Mouse (Mus musculus) heart, embryonic 16.5 days (tissue): ENCODE results near the gene Uhrf1. TPM values are rescaled to one million over a fixed set of nuclear protein-coding genes. Genes with fewer than 3 reads are reported as not detected.
A peak's percentile ranks its signal among the peaks of the same experiment; 100 is the strongest.

ENCODE experiments used
- ATAC-seq: fragments of 200-750 bp; cut with Nextera tagmentation; replicated peaks from 2 replicates; pipeline ENCODE4 v1.8.0; 2017; ENCODE audit warnings: moderate number of reproducible peaks; ENCODE audit not compliant: insufficient read depth, low FRiP score; ENCODE audit errors: extremely low read depth
- H3K27ac ChIP-seq: fragments of 300-500 bp; sonication (generic); 2 replicates; pipeline ENCODE4 v1.5.1; 2014; ENCODE audit warnings: mild to moderate bottlenecking, low read length, control low read depth, moderate library complexity
- H3K27me3 ChIP-seq: fragments of 300-500 bp; sonication (generic); 2 replicates; pipeline ENCODE4 v1.6.1; 2014; ENCODE audit warnings: low read length, mixed read lengths; ENCODE audit not compliant: control insufficient read depth, insufficient read depth
- H3K36me3 ChIP-seq: fragments of 300-500 bp; sonication (generic); 2 replicates; pipeline ENCODE4 v1.6.1; 2014; ENCODE audit not compliant: control insufficient read depth, insufficient read depth
- H3K4me1 ChIP-seq: fragments of 300-500 bp; sonication (generic); 2 replicates; pipeline ENCODE4 v1.6.1; 2014; ENCODE audit warnings: low read length, mixed read lengths; ENCODE audit not compliant: control insufficient read depth, insufficient read depth
- H3K4me2 ChIP-seq: fragments of 300-500 bp; sonication (generic); 2 replicates; pipeline ENCODE4 v1.6.1; 2014; ENCODE audit warnings: low read depth, mild to moderate bottlenecking, control low read depth, low read length
- H3K4me3 ChIP-seq: fragments of 300-500 bp; sonication (generic); 2 replicates; pipeline ENCODE4 v1.5.1; 2014; ENCODE audit warnings: mild to moderate bottlenecking, control low read depth, low read length
- H3K9ac ChIP-seq: fragments of 300-500 bp; sonication (generic); 2 replicates; pipeline ENCODE4 v1.6.1; 2014; ENCODE audit warnings: low read length, control low read depth
- H3K9me3 ChIP-seq: fragments of 300-500 bp; sonication (generic); replicated peaks from 2 replicates; pipeline ENCODE4 v1.6.1; 2016; ENCODE audit warnings: low read length; ENCODE audit not compliant: control insufficient read depth
- WGBS: fragments of 180-500 bp; shearing (Covaris S2); extraction: QIAGEN DNeasy Blood & Tissue Kit; methylation state at CpG from one replicate; pipeline ENCODE4 v1.1.7; 2014; 5-methylcytosine and 5-hydroxymethylcytosine counted together
- polyA plus RNA-seq: library from polyadenylated mRNA; unstranded; fragments of >200 nt; fragmentation: Nextera tagmentation; extraction: Ambion mirVana; gene quantifications from 2 replicates; pipeline ENCODE4 v1.2.1, GENCODE M21; 2015

Gene Uhrf1
- polyA plus RNA-seq, 1 experiment from 2014 or later, result 94.0 TPM

- no peak overlapping the region for H3K4me3 ChIP-seq
- no peak overlapping the region for H3K9ac ChIP-seq
- H3K36me3 ChIP-seq, result peaks cover 22% of the 10 kb centered on the region
- H3K4me2 ChIP-seq, result no peak overlapping the region
- ATAC-seq, result no peak
- H3K27ac ChIP-seq, result peak overlapping the region; percentile 62
- peaks cover 18% of the 10 kb centered on the region for H3K4me1 ChIP-seq
- H3K27me3 ChIP-seq, result no peaks in the 10 kb centered on the region
- no peaks in the 10 kb centered on the region; the same call in 1 of the 2 replicates for H3K9me3 ChIP-seq
- WGBS, result 71% methylated on average over 12 of the region's 12 CpGs
Measured at GRCm38 (mm10) chr17:56279481-56280155, 23.5 kb upstream of the Uhrf1 start.

- Histone ChIP-seq H3K27me3 (no peaks in the 10 kb centered on the region), H3K4me3 (no peak overlapping the region), H3K4me2 (no peak overlapping the region), H3K9me3 (no peaks in the 10 kb centered on the region; the same call in 1 of the 2 replicates), H3K9ac (no peak overlapping the region), H3K4me1 (peaks cover 18% of the 10 kb centered on the region), H3K27ac (no peak overlapping the region), H3K36me3 (peaks cover 38% of the 10 kb centered on the region)
- 90% methylated on average over 12 of the region's 12 CpGs for WGBS
- no peak for ATAC-seq
Measured at GRCm38 (mm10) chr17:56281193-56281592, 21.9 kb upstream of the Uhrf1 start.

GRCm38 (mm10) chr17:56282802-56283201 lies 20.3 kb upstream of the Uhrf1 start:
- WGBS, result 86% methylated on average over 4 of the region's 4 CpGs
- no peak for ATAC-seq
- Histone ChIP-seq H3K4me1 (peaks cover 12% of the 10 kb centered on the region), H3K9ac (no peak overlapping the region), H3K4me3 (no peak overlapping the region), H3K27me3 (no peaks in the 10 kb centered on the region), H3K36me3 (peaks cover 41% of the 10 kb centered on the region), H3K4me2 (no peak overlapping the region), H3K9me3 (no peaks in the 10 kb centered on the region; the same call in 1 of the 2 replicates), H3K27ac (no peak overlapping the region)

- no peaks in the 10 kb centered on the region for H3K27me3 ChIP-seq
- H3K27ac ChIP-seq, result no peak overlapping the region
- H3K4me1 ChIP-seq, result peaks cover 13% of the 10 kb centered on the region
- H3K9me3 ChIP-seq, result no peaks in the 10 kb centered on the region; the same call in 1 of the 2 replicates
- 89% methylated on average over 8 of the region's 8 CpGs for WGBS
- no peak overlapping the region for H3K4me2 ChIP-seq
- H3K36me3 ChIP-seq, result peaks cover 41% of the 10 kb centered on the region
- no peak overlapping the region for H3K9ac ChIP-seq
- no peak overlapping the region for H3K4me3 ChIP-seq
- no peak for ATAC-seq
Measured at GRCm38 (mm10) chr17:56283316-56283715, 19.8 kb upstream of the Uhrf1 start.

GRCm38 (mm10) chr17:56285995-56286394 lies 17.1 kb upstream of the Uhrf1 start:
- Histone ChIP-seq H3K4me1 (peaks cover 23% of the 10 kb centered on the region), H3K9ac (no peak overlapping the region), H3K4me2 (no peak overlapping the region), H3K27ac (no peak overlapping the region), H3K9me3 (no peaks in the 10 kb centered on the region; the same call in 1 of the 2 replicates), H3K36me3 (peaks cover 33% of the 10 kb centered on the region), H3K4me3 (no peak overlapping the region), H3K27me3 (no peaks in the 10 kb centered on the region)
- no peak for ATAC-seq
- WGBS, result 91% methylated on average over 11 of the region's 11 CpGs

GRCm38 (mm10) chr17:56287830-56288229 lies 15.3 kb upstream of the Uhrf1 start:
- 36% methylated on average over 3 of the region's 3 CpGs for whole genome bisulfite sequencing
- Histone ChIP-seq H3K27ac (peak overlapping the region; percentile 95), H3K4me1 (peaks cover 26% of the 10 kb centered on the region), H3K9me3 (no peaks in the 10 kb centered on the region), H3K27me3 (no peaks in the 10 kb centered on the region), H3K9ac (peak overlapping the region; percentile 62), H3K36me3 (peaks cover 28% of the 10 kb centered on the region), H3K4me2 (peak overlapping the region; percentile 90), H3K4me3 (peak overlapping the region; percentile 18; the same call in 1 of the 2 replicates)
- ATAC-seq, result 0 out of 2 replicates have a peak, but pooled peaks have one; percentile 10

GRCm38 (mm10) chr17:56288866-56289265 lies 14.3 kb upstream of the Uhrf1 start:
- H3K9ac ChIP-seq, result peak overlapping the region; percentile 86
- H3K4me2 ChIP-seq, result peak overlapping the region; percentile 90
- 40% methylated on average over 3 of the region's 3 CpGs for WGBS
- H3K4me1 ChIP-seq, result peaks cover 26% of the 10 kb centered on the region
- H3K27ac ChIP-seq, result peak overlapping the region; percentile 95
- peak overlapping the region; percentile 57 for H3K4me3 ChIP-seq
- no peak for ATAC-seq
- H3K27me3 ChIP-seq, result no peaks in the 10 kb centered on the region
- no peaks in the 10 kb centered on the region for H3K9me3 ChIP-seq
- peaks cover 24% of the 10 kb centered on the region for H3K36me3 ChIP-seq

GRCm38 (mm10) chr17:56289371-56290331 lies 13.5 kb upstream of the Uhrf1 start:
- Histone ChIP-seq H3K4me1 (peaks cover 26% of the 10 kb centered on the region), H3K36me3 (peaks cover 18% of the 10 kb centered on the region), H3K4me3 (peak overlapping the region; percentile 57), H3K9ac (peak overlapping the region; percentile 86), H3K27ac (peak overlapping the region; percentile 95), H3K27me3 (no peaks in the 10 kb centered on the region), H3K4me2 (peak overlapping the region; percentile 90), H3K9me3 (no peaks in the 10 kb centered on the region)
- 3% methylated on average over 23 of the region's 23 CpGs for WGBS
- peak; percentile 6; the same call in 1 of the 2 replicates for ATAC-seq
